Mouse (Mus musculus) forebrain, embryonic 10.5 days (tissue): ENCODE measurements at regions not wholly inside any gene's neighbourhood (a gene's known extent, or its start where the extent isn't known, plus 50 kb on each side); places are given as distances from the start of the nearest gene placed in this dataset.
"Not testable (repeated sequence)": the region's sequence is repeated elsewhere in the genome, so short reads cannot be mapped to it uniquely, and the experiment has no call there.

ENCODE experiments used
- DNase-seq: peaks from one replicate; pipeline ENCODE4 v3.0.0-alpha.2; 2017; ENCODE audit warnings: low spot score; ENCODE audit errors: extremely low spot score
- H3K27ac ChIP-seq: fragments of 300-500 bp; sonication (generic); 2 replicates; pipeline ENCODE4 v1.5.1; 2016; ENCODE audit warnings: mild to moderate bottlenecking
- H3K27me3 ChIP-seq: fragments of 300-500 bp; sonication (generic); 2 replicates; pipeline ENCODE4 v1.6.1; 2016; ENCODE audit warnings: mild to moderate bottlenecking; ENCODE audit not compliant: poor library complexity, severe bottlenecking
- H3K36me3 ChIP-seq: fragments of 300-500 bp; sonication (generic); replicated peaks from 2 replicates; pipeline ENCODE4 v1.6.1; 2016; ENCODE audit warnings: mild to moderate bottlenecking, moderate library complexity
- H3K4me1 ChIP-seq: fragments of 300-500 bp; sonication (generic); 2 replicates; pipeline ENCODE4 v1.6.1; 2016
- H3K4me3 ChIP-seq: fragments of 300-500 bp; sonication (generic); 2 replicates; pipeline ENCODE4 v1.5.1; 2016; ENCODE audit warnings: mild to moderate bottlenecking, moderate library complexity
- H3K9me3 ChIP-seq: fragments of 300-500 bp; sonication (generic); 2 replicates; pipeline ENCODE4 v1.6.1; 2016; ENCODE audit warnings: mild to moderate bottlenecking, moderate library complexity
- WGBS: fragments of 180-500 bp; shearing (Covaris S2); methylation state at CpG from one replicate; pipeline ENCODE4 v1.1.7; 2016; 5-methylcytosine and 5-hydroxymethylcytosine counted together

DNA sequence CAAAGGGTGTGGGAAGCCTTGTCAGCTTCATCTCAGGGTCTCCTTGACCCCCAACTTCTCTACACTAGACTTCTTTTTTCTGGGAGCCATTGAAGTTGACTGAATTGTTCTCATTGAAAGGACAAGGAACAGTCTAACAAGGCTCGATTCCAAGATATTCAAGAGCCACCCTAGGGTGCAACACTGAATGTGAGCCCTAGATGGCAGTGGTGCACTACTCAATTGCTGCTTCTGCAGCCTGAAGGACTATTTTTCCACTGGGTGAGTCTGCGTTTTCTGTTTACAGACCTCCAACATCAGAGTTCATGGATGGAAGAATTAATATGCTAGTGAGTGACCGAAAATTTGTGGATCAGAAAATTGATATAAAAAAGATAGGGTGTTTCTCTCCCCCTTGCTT is 161.5 kb downstream of the Hpcal1 start:
- WGBS, result 62% methylated on average over 3 of the region's 3 CpGs
- not testable (repeated sequence) for H3K27me3 ChIP-seq, H3K4me3 ChIP-seq, H3K27ac ChIP-seq, DNase-seq, H3K4me1 ChIP-seq, H3K36me3 ChIP-seq
- H3K9me3 ChIP-seq, result peaks cover 35% of the 10 kb centered on the region

DNA sequence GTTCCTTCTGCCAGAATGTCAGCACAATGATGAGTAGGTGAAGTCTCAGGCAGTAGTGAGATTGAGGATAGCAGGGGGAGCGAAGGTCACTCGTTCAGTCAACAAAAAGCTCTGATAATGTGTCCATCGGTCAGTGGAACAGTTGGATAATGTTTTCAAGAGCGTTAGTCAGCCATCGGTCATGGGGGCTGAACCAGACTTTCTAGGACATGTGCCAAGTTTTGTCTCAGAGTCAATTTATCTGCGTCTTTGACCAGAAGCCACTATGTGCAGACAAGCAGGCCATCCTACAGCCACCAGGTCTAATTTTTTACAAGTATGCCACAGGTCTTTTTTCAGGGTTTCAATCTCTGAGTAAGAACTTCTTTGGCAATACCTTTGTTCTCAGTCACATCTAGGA is 181.8 kb downstream of the Hpcal1 start:
- not testable (repeated sequence) for H3K27me3 ChIP-seq, DNase-seq, H3K27ac ChIP-seq, H3K4me1 ChIP-seq, H3K9me3 ChIP-seq, H3K36me3 ChIP-seq, H3K4me3 ChIP-seq
- WGBS, result 90% methylated on average over 6 of the region's 6 CpGs

DNA sequence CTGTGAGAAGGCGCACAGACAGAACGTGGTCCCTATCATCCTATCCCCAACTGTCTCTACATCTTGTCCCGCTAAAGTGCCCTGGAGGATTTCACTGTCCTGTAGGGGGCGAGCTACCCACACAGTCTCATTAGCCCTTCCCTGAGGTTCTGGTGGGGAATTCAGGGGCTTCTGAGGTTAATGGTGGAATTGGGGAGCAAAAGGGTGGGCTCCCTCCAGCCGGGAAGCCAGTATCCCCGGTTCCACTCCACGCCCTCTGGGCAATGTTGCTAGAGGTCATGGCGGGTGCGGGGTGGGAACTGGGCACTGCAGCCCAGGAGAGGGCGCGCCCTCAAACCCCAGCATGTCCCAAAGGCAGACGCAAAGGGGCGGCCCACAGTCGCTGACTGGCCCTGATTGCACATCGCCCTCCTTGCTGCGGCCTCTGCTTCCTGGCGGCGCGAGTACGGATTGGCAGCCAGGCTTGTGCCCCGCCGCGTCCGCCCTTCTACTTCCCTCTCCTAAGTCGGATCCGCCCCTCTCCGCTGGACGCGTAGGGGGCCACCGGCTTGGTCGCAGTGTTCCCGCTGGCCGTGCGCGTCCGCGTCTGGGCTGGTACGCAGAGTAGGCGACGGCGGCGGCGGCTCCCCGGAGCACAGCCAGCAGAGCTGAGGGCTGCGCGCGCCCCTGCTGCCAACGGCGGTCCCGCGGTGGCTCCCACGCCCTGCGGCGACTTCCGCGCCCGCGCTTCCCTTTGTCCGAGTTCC is 190.9 kb downstream of the Hpcal1 start:
- Histone ChIP-seq H3K36me3 (peaks cover 20% of the 10 kb centered on the region), H3K27ac (peak overlapping the region; percentile 95), H3K27me3 (no peaks in the 10 kb centered on the region), H3K4me3 (peak overlapping the region; percentile 89), H3K9me3 (peaks cover 43% of the 10 kb centered on the region), H3K4me1 (no peaks in the 10 kb centered on the region)
- DNase-seq, result peak; percentile 88
- WGBS, result under 1% methylated on average over 59 of the region's 59 CpGs

DNA sequence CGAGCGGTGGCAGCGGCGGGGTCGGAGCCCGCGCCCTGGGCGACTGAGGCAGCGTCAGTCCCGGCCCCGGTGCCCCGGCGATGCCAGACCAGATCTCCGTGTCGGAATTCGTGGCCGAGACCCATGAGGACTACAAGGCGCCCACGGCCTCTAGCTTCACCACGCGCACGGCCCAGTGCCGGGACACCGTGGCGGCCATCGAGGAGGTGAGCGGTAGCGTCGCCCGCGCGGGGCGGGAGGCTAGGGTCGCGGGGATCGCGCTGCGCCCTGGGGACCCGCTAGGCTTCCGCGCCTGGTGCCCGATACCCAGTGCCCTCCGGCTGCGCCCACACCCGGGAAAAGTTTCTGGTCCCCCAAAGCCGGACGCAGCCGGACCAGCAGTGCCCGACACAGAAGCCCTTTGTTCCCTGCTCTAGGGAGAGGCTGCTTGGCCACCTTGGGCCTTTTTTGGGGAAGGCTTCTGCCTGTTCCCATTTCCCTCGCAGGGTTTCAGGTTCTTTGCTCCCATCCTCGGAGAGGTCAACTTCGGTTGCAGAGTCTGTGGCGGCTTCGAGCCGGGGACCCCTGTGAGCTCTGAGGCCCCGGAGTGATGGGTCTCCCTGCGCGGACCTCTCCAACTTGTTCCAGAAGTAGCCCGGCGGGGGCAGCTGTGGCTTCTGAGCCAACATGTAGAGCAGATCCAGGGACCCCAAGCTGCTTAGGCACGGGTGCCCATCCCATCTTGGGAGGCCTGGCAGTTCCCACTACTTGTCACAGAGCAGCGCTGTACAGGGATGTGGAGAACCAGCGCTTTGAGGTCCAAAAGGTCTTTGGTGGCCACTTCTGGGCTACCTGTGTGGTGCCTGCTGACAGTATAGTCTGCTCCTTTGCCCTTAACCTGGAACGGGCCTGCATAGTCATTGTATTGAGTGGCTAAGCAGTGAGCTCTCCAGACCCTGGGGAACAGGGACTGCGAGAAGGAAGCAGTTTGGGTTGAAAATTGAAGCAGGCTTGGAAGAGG is 191.8 kb downstream of the Hpcal1 start:
- H3K4me1 ChIP-seq, H3K27me3 ChIP-seq: not testable (repeated sequence)
- peak overlapping the region; percentile 89 for H3K4me3 ChIP-seq
- H3K9me3 ChIP-seq, result peaks cover 50% of the 10 kb centered on the region
- 2% methylated on average over 63 of the region's 65 CpGs for WGBS
- H3K27ac ChIP-seq, result peak overlapping the region; percentile 95
- DNase-seq, result peak; percentile 39
- H3K36me3 ChIP-seq, result peaks cover 27% of the 10 kb centered on the region

DNA sequence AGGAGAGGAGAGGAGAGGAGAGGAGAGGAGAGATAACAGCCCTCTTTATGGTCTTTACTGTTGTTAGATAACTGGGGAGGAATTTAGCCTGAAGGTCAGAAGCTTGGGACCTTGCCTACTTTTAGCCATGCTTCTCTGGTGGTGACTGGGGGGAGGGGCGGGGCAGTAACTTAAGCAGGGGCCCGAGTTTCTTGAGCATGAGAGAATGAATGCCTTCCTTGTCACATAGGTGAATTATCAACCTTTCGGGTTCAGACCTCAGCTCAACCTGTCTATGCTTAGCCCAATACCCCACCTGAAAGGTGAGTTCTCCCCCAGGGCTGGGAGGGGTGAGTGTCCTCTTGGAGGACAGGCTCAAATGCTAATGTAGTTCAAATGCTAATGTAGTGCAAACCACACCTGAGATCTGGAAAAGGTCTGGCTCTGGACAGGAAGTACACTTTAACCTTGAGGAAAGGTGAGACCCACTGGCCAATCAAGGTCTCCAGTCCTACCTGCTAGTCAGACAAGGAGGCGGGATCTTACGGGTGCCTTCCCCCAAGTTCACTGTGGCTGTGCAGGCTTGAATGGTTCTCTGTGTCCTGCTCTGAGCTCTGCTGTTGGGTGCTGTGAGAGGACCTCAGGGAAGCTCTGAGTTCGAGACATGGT is 201.1 kb downstream of the Hpcal1 start:
- Histone ChIP-seq H3K9me3 (peaks cover 90% of the 10 kb centered on the region), H3K36me3 (peaks cover 75% of the 10 kb centered on the region)
- 91% methylated on average over 6 of the region's 6 CpGs for WGBS
- not testable (repeated sequence) for H3K27me3 ChIP-seq, H3K4me1 ChIP-seq, H3K4me3 ChIP-seq, DNase-seq, H3K27ac ChIP-seq

DNA sequence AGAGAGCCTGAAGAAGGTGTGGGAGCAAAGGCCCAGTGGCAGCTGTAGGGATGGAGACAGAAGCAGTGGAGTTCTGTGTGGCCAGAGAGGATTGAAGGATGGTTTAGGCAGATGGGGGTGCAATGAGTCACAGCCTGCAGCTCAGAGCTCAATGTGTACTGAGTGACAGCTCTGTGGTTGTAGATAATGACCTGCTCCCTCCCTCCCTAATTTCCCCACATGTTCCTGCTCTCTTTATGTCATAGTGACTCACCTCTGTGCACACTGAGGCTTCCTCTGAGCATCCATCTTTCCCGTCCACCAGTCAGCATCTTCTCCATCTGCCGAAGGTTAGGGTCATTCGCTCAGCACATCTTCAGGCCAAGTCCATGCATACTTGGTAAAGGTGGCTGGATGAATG is 222.4 kb downstream of the Hpcal1 start:
- H3K36me3 ChIP-seq, result peaks cover 52% of the 10 kb centered on the region
- WGBS, result 92% methylated on average over 3 of the region's 3 CpGs
- not testable (repeated sequence) for DNase-seq, H3K4me3 ChIP-seq, H3K4me1 ChIP-seq, H3K27me3 ChIP-seq, H3K27ac ChIP-seq
- peaks cover 52% of the 10 kb centered on the region for H3K9me3 ChIP-seq
